Mouse (Mus musculus) hindbrain, embryonic 13.5 days (tissue): ENCODE measurements around the gene Gm28308. TPM values are rescaled to one million over a fixed set of nuclear protein-coding genes. Genes with fewer than 3 reads are reported as not detected.

Source experiments
- ATAC-seq: fragments of 200-750 bp; cut with Nextera tagmentation; 2 replicates; pipeline ENCODE4 v1.8.0; 2017; ENCODE audit warnings: moderate TSS enrichment; ENCODE audit not compliant: low FRiP score
- H3K27ac ChIP-seq: fragments of 300-500 bp; sonication (generic); 2 replicates; pipeline ENCODE4 v1.5.1; 2015; ENCODE audit warnings: inconsistent platforms, mild to moderate bottlenecking, moderate library complexity
- H3K27me3 ChIP-seq: fragments of 300-500 bp; sonication (generic); 2 replicates; pipeline ENCODE4 v1.6.1; 2015; ENCODE audit warnings: mild to moderate bottlenecking, inconsistent platforms
- H3K36me3 ChIP-seq: fragments of 300-500 bp; sonication (generic); 2 replicates; pipeline ENCODE4 v1.6.1; 2015; ENCODE audit warnings: mild to moderate bottlenecking, inconsistent platforms
- H3K4me1 ChIP-seq: fragments of 300-500 bp; sonication (generic); replicated peaks from 2 replicates; pipeline ENCODE4 v1.6.1; 2015; ENCODE audit warnings: inconsistent platforms
- H3K4me2 ChIP-seq: fragments of 300-500 bp; sonication (generic); 2 replicates; pipeline ENCODE4 v1.6.1; 2015; ENCODE audit warnings: inconsistent platforms, mild to moderate bottlenecking, moderate library complexity
- H3K4me3 ChIP-seq: fragments of 300-500 bp; sonication (generic); 2 replicates; pipeline ENCODE4 v1.5.1; 2015; ENCODE audit warnings: mild to moderate bottlenecking, inconsistent platforms
- H3K9ac ChIP-seq: fragments of 300-500 bp; sonication (generic); 2 replicates; pipeline ENCODE4 v1.6.1; 2015; ENCODE audit warnings: mild to moderate bottlenecking, inconsistent platforms
- H3K9me3 ChIP-seq: fragments of 300-500 bp; sonication (generic); 2 replicates; pipeline ENCODE4 v1.6.1; 2016; ENCODE audit warnings: inconsistent platforms
- WGBS: fragments of 180-500 bp; shearing (Covaris S2); methylation state at CpG from one replicate; pipeline ENCODE4 v1.1.7; 2015; 5-methylcytosine and 5-hydroxymethylcytosine counted together
- polyA plus RNA-seq: library from polyadenylated mRNA; unstranded; fragments of >200 nt; fragmentation: Nextera tagmentation; extraction: Ambion mirVana; gene quantifications from 2 replicates; pipeline ENCODE4 v1.2.1, GENCODE M21; 2015

Gm28308 gene
- polyA plus RNA-seq, 1 experiment from 2014 or later, result not detected

DNA sequence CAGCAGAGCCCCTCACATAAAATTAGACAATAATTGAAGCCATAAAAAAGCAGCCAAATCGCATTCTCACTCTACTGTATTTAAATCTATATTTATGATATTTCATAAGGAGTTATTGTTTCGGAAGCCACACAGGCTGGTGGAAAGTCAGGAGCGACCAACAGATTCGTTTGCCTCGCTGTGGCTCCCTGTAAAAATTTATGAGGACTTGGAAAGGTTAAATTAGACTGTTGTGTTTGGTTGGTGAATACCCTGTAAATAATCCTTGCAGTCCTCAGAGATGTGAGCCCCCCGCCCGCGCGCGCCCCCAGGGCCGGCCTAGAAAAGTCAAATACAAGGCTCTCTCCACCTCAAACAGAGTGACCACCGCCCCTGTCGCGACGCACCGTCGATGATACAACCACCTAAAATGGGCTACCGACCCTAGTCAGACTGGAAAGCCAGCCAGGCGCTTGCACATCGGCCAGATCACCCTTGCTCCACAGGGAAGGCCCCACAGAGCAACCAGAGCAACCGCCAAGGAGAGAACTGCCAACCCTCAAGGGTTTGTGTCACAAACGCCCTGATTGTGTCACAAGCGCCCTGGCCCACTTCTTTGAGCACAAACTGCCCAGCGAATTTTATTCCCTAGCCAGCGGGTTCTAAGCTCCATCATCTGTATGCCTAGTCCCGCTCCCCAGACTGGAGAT lies 13.6 kb upstream of the Gm28308 start:
- Histone ChIP-seq H3K4me1 (peaks cover 2% of the 10 kb centered on the region), H3K27me3 (peaks cover 94% of the 10 kb centered on the region), H3K36me3 (no peaks in the 10 kb centered on the region), H3K4me2 (no peak overlapping the region), H3K27ac (no peak overlapping the region), H3K9me3 (no peaks in the 10 kb centered on the region), H3K9ac (no peak overlapping the region), H3K4me3 (no peak overlapping the region)
- WGBS, result 2% methylated on average over 26 of the region's 26 CpGs
- ATAC-seq, result no peak

DNA sequence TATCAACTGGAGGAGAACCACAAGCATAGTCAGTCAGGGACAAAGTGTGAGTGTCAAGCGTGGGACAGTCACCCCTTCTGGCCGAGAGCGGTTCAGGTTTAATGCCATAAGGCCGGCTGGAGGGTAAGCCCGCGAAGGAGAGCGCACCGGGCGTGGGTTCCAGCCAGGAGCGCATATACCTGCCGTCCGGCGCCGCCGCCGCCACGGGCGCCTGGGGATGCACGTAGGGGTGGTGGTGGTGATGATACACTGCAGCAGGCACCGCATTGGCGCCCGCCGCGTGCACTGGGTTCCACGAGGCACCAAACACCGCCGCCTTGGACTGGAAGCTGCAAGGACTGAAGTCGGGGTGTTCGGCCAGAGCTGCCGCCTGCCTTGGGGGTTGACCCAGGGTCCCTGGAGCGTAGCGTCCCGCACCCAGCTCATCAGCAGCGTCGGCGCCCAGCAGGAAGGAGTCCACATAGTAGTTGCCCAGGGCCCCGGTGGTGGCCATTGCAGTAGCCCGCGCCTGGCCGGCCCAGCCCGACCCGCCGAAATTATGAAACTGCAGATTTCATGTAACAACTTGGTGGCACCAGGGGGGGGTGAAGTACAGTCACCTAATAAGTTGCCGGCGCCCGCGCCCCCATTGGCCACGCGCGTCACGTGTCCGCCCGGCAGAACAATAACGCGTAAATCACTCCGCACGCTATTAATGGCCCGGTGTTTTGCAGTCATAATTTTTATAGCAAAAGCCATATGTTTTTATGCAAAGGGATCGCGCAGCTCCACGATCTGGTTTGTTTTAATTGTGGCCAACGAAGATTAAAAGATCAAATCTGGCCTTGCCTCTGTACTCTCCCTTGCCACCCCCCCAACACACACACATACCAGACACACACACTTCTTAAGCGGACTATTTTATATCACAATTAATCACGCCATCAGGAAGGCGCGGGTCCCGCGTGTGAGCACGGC lies 12.8 kb upstream of the Gm28308 start:
- WGBS, result 3% methylated on average over 68 of the region's 69 CpGs
- Histone ChIP-seq H3K9me3 (no peaks in the 10 kb centered on the region), H3K27ac (no peak overlapping the region), H3K9ac (no peak overlapping the region), H3K4me1 (peaks cover 8% of the 10 kb centered on the region), H3K4me3 (peak overlapping the region; percentile 8; the same call in 1 of the 2 replicates), H3K4me2 (no peak overlapping the region), H3K36me3 (no peaks in the 10 kb centered on the region), H3K27me3 (peaks cover 98% of the 10 kb centered on the region)
- ATAC-seq, result no peak

DNA sequence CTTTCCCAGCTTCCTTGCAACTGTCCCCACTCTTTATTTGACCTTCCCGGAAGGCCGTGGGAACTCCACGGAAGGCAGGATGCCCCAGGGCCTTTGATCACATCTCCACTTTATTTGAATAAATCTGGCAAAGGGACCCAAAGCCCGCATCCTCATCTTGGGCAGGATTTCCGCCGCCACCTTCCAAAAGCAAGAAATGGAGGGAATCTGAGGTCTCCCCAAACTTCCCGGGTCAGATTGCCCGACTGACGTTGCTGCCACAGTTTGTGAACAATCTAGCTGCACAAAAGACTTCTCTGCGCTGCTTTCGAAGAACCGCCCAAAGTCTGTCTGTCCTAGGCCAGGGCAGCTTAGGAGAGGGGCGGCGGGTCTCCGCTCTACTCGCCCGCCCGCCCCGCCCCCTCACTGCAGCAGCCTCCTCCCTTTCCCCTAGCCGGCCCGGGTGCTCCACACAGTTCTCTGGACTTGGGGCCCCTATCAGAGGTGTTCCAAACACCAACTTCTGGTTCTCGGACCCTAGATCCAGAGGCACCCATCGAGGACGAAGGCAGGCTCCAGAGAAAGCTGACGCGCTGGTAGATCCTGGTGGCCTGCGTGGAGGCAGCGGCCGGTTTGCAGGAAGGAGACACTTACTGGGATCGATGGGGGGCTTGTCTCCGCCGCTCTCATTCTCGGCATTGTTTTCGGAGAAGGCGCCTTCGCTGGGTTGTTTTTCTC lies 11.9 kb upstream of the Gm28308 start:
- no peak overlapping the region for H3K4me3 ChIP-seq
- no peak overlapping the region for H3K4me2 ChIP-seq
- peaks cover 8% of the 10 kb centered on the region for H3K4me1 ChIP-seq
- no peak for ATAC-seq
- H3K27me3 ChIP-seq, result peaks cover 98% of the 10 kb centered on the region
- H3K9ac ChIP-seq, result no peak overlapping the region
- no peak overlapping the region for H3K27ac ChIP-seq
- H3K36me3 ChIP-seq, result no peaks in the 10 kb centered on the region
- H3K9me3 ChIP-seq, result no peaks in the 10 kb centered on the region
- 2% methylated on average over 36 of the region's 36 CpGs for WGBS

DNA sequence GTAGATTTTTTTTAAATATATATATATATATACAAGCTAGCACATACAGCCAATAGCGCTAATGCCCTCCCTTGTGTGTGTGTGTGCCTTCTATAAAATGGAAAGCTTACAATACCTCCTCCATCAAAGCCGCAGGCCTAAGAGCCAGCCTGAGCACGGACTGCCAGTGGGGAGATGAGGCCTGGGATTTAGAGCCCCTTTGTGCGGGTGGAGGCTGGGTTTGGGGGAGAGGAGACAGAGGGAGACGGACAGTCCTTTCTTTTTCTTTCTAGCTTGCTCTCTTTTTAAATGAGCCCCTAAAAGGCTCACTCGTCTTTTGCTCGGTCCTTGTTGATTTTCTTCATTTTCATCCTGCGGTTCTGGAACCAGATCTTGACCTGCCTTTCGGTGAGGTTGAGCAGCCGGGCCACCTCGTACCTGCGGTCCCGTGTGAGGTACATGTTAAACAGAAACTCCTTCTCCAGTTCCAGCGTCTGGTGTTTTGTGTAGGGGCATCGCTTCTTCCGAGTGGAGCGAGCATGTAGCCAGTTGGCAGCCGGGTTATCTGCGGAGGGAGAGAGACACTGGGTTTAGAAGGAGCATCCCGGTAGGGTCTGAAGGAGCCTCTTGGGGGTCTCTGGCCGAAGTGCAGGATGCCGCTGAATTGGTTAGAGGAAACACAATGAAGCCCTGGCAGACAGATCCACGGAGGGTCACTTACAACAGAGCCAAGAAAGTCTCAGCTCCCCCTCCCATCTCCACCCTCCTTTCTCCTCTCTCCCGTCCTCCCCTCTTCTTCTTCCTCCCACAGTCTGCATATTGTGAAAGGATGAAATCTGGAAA lies 11.0 kb upstream of the Gm28308 start:
- Histone ChIP-seq H3K9me3 (no peaks in the 10 kb centered on the region), H3K27me3 (peaks cover 98% of the 10 kb centered on the region), H3K4me1 (peaks cover 8% of the 10 kb centered on the region), H3K9ac (no peak overlapping the region), H3K4me2 (no peak overlapping the region), H3K27ac (no peak overlapping the region), H3K4me3 (no peak overlapping the region; the same call in 1 of the 2 replicates), H3K36me3 (no peaks in the 10 kb centered on the region)
- 2% methylated on average over 24 of the region's 24 CpGs for WGBS
- no peak for ATAC-seq

DNA sequence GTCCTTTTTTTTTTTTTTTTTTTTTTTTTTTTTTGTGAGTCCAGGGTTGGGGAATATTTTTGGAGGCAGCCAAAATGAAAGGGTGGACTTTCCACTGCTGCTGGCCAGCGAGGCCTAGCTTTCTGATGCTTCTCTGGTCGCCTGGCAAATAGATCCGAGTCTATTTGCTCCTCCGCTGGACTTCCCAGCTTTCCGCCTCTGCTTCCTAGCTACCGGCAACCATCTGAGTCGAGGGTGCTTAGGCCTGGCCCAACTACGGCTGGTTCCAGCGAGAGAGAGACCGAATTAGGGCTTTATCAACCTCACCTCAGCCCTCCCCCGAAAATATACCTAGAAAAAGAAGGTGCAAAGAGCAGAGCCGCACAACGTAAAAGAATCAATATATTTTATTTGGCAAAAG lies 9.6 kb upstream of the Gm28308 start:
- no peak overlapping the region for H3K4me3 ChIP-seq
- H3K36me3 ChIP-seq, result no peaks in the 10 kb centered on the region
- ATAC-seq, result no peak
- peaks cover 100% of the 10 kb centered on the region for H3K27me3 ChIP-seq
- no peak overlapping the region for H3K9ac ChIP-seq
- 9% methylated on average over 13 of the region's 13 CpGs for WGBS
- peaks cover 8% of the 10 kb centered on the region for H3K4me1 ChIP-seq
- no peaks in the 10 kb centered on the region for H3K9me3 ChIP-seq
- no peak overlapping the region for H3K27ac ChIP-seq
- H3K4me2 ChIP-seq, result no peak overlapping the region

DNA sequence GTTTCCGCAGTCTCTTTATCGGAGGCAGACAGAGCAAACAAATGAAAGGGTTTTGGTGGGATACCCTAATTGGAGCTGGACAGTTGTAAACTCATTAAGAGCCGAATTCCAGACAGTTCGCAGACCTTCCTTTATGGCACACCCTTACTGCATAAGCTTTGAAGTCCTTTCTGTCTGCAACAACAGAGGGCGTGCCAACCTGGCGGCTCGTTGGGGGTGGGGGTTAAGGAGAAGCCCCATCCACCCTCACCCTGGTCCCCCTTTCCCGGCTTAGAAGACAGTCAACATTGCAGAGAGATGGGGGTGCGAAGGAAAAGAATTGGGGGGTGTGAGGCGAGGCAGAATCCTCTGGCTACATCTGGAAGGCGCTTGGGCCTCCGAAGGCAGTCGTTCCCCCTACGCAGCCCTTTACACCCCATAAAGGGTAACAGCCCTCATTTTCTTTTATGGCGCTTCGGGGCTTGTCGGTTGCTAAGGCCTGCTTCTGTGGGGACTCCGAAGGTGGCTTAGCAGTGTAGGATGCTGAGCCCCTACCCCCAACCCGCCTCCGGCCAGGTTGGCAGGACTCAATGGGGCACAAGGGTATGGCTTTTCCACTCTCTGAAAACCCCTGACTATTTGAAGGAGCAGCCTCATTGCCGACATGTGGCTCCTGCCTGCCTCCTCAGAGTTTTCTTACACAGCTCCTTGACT lies 9.0 kb upstream of the Gm28308 start:
- peak overlapping the region; percentile 76 for H3K4me2 ChIP-seq
- WGBS, result 7% methylated on average over 21 of the region's 21 CpGs
- H3K27ac ChIP-seq, result no peak overlapping the region
- H3K4me3 ChIP-seq, result peak overlapping the region; percentile 49
- no peaks in the 10 kb centered on the region for H3K36me3 ChIP-seq
- H3K9ac ChIP-seq, result no peak overlapping the region
- H3K27me3 ChIP-seq, result peaks cover 100% of the 10 kb centered on the region
- H3K4me1 ChIP-seq, result peaks cover 13% of the 10 kb centered on the region
- ATAC-seq, result 0 out of 2 replicates have a peak, but pooled peaks have one; percentile 2
- no peaks in the 10 kb centered on the region for H3K9me3 ChIP-seq

DNA sequence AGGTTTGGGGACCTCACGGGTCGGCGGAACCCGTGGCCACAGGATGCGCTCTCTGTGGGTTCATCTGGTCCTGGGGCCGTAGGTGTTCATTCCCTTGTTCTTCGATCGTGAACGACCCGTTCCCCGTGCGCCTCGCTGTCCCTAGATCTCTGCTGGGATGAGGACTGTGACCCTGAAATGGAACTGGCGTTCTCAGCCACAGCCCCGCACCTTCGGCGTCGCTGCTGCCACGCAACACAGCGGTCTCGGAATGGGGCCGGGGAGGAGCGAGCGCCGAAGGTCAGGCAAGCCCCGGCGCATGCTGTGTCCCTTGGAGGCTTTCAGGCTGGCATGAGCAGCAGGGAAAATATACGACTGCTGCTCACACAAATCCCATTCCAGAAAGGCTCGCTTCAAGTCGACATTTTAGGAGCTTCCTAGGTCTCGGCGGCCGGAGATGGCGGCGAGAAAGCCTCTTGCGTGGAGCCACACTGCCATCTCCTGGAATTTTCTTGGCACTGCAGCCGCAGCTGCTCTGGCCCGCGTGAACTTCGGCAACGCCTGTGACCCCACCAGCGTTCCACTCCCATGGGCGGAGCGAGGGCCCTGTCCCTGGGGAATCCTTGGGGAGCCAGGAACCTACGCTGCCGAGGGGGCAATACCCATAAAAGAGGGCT lies 8.3 kb upstream of the Gm28308 start, which contains the start of gene Hoxa7:
Hoxa7 (minus strand) TSS at position 518 of the 656 bp plus-strand sequence.
- no peaks in the 10 kb centered on the region for H3K9me3 ChIP-seq
- H3K4me1 ChIP-seq, result peaks cover 18% of the 10 kb centered on the region
- H3K4me3 ChIP-seq, result peak within 1 kb of the TSS; percentile 49
- H3K4me2 ChIP-seq, result peak within 1 kb of the TSS; percentile 76
- H3K36me3 ChIP-seq, result no peaks in the 10 kb centered on the region
- peak; percentile 40 for ATAC-seq
- H3K9ac ChIP-seq, result peak within 1 kb of the TSS; percentile 66
- under 1% methylated on average over 46 of the region's 46 CpGs for WGBS
- H3K27ac ChIP-seq, result peak within 1 kb of the TSS; percentile 30; the same call in 1 of the 2 replicates
- peaks cover 100% of the 10 kb centered on the region for H3K27me3 ChIP-seq

DNA sequence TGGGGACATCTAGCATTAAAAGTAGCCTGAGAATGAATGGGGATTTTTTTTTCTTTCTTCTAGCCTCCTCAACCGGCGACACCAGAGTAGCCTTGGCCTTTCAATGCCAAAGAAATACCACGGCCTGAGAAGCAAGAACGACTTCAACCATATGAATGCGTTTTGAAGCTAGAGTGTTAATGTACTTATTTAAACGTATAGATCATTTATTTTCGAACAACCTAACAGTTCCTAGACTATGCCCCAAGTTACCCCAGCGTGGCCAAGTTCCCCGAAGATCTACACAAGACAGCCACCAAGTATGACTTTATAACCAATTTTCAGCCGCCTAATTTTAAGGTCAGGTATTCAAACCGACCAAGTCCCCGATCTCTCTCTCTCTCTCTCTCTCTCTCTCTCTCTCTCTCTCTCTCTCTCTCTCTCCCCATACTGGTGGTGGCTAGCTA lies 7.7 kb upstream of the Gm28308 start:
- H3K9ac ChIP-seq, result no peak overlapping the region
- H3K27ac ChIP-seq, result no peak overlapping the region
- H3K36me3 ChIP-seq, result no peaks in the 10 kb centered on the region
- H3K4me1 ChIP-seq, result peaks cover 19% of the 10 kb centered on the region
- 8% methylated on average over 12 of the region's 12 CpGs for WGBS
- H3K4me2 ChIP-seq, result peak overlapping the region; percentile 76
- H3K4me3 ChIP-seq, result peak overlapping the region; percentile 49; the same call in 1 of the 2 replicates
- no peak for ATAC-seq
- no peaks in the 10 kb centered on the region for H3K9me3 ChIP-seq
- peaks cover 100% of the 10 kb centered on the region for H3K27me3 ChIP-seq

DNA sequence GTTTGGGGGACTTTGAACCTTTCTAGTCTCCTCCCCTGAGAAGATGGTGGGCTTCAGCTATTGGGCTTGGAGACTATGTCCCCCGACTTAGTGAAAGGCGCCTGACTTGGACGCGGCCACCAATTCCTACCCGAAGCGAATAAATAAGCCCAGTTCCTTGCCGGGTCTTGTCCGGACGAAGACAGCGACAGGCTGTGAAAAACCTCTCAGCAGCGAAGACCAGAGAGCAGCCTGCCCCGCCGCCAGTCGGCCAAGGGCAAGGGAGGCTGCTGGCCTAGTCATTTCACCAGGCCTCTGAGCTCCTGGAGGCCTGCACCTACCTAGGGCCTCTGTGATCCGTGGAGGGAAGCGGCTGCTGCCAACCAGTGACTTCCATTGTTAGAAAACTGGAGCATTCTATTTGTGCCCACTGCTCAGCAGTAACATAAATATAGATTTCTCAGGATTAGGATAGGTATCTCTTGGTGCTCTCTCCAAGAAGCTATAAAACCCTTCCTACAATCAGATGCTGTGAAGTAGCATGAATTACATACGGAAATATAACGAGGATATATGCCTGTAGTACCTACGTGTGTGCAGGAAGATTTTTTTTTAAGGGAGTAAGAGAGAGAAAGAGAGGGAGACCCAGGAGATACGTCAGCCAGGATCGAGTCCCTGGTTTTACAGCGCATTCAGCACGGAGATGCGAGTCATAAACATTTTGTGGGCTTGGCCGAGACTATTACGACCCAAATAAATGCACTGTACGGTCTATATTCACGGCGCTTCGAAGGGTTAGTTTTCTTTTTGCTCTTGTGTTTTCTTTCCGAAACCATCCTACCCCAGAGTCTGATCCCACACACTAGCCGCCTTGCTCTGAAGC lies 7.1 kb upstream of the Gm28308 start:
- Histone ChIP-seq H3K9me3 (no peaks in the 10 kb centered on the region), H3K27me3 (peaks cover 100% of the 10 kb centered on the region), H3K4me2 (no peak overlapping the region), H3K36me3 (no peaks in the 10 kb centered on the region), H3K27ac (no peak overlapping the region), H3K4me3 (no peak overlapping the region), H3K9ac (no peak overlapping the region), H3K4me1 (peaks cover 21% of the 10 kb centered on the region)
- WGBS, result 13% methylated on average over 32 of the region's 32 CpGs
- ATAC-seq, result no peak
